Mouse (Mus musculus) lung, postnatal 0 days (tissue): ENCODE measurements around the gene Midn. TPM values are rescaled to one million over a fixed set of nuclear protein-coding genes. Genes with fewer than 3 reads are reported as not detected.
A peak's percentile ranks its signal among the peaks of the same experiment; 100 is the strongest.

ENCODE experiments used
- ATAC-seq: fragments of 200-750 bp; cut with Nextera tagmentation; 2 replicates; pipeline ENCODE4 v1.8.0; 2017; ENCODE audit warnings: moderate library complexity
- DNase-seq: peaks from one replicate; pipeline ENCODE4 v3.0.0-alpha.2; 2016; ENCODE audit warnings: low spot score
- H3K27ac ChIP-seq: fragments of 300-500 bp; sonication (generic); 2 replicates; pipeline ENCODE4 v1.5.1; 2014; ENCODE audit warnings: antibody characterized with exemption, mild to moderate bottlenecking, low read length, mixed read lengths
- H3K27me3 ChIP-seq: fragments of 300-500 bp; sonication (generic); replicated peaks from 2 replicates; pipeline ENCODE4 v1.6.1; 2014; ENCODE audit warnings: low read length, mixed read lengths; ENCODE audit not compliant: insufficient read depth
- H3K36me3 ChIP-seq: fragments of 300-500 bp; sonication (generic); 2 replicates; pipeline ENCODE4 v1.6.1; 2014; ENCODE audit warnings: low read length, mixed read lengths; ENCODE audit not compliant: insufficient read depth
- H3K4me1 ChIP-seq: fragments of 300-500 bp; sonication (generic); 2 replicates; pipeline ENCODE4 v1.6.1; 2014; ENCODE audit warnings: antibody characterized with exemption, low read depth, low read length, mixed read lengths; ENCODE audit not compliant: insufficient read depth
- H3K4me2 ChIP-seq: fragments of 300-500 bp; sonication (generic); replicated peaks from 2 replicates; pipeline ENCODE4 v1.6.1; 2014; ENCODE audit warnings: low read depth, mild to moderate bottlenecking, low read length, moderate library complexity, mixed read lengths
- H3K4me3 ChIP-seq: fragments of 300-500 bp; sonication (generic); 2 replicates; pipeline ENCODE4 v1.5.1; 2014; ENCODE audit warnings: low read depth, low read length
- H3K9ac ChIP-seq: fragments of 300-500 bp; sonication (generic); replicated peaks from 2 replicates; pipeline ENCODE4 v1.6.1; 2014; ENCODE audit warnings: low read depth, mild to moderate bottlenecking
- H3K9me3 ChIP-seq: fragments of 300-500 bp; sonication (generic); 2 replicates; pipeline ENCODE4 v1.6.1; 2016; ENCODE audit warnings: low read length, mixed read lengths
- CTCF ChIP-seq: IDR thresholded peaks from 2 replicates; pipeline ENCODE4 v1.5.1; 2016; ENCODE audit warnings: antibody characterized with exemption, mild to moderate bottlenecking
- EP300 ChIP-seq: IDR thresholded peaks from 2 replicates; pipeline ENCODE4 v1.6.1; 2016; ENCODE audit warnings: antibody characterized with exemption, mild to moderate bottlenecking, control low read depth
- WGBS: fragments of 180-500 bp; shearing (Covaris S2); extraction: QIAGEN DNeasy Blood & Tissue Kit; methylation state at CpG from one replicate; pipeline ENCODE4 v1.1.7; 2014; 5-methylcytosine and 5-hydroxymethylcytosine counted together
- polyA plus RNA-seq: library from polyadenylated mRNA; unstranded; fragments of >200 nt; fragmentation: Nextera tagmentation; extraction: Ambion mirVana; gene quantifications from 2 replicates; pipeline ENCODE4 v1.2.1, GENCODE M21; 2015

Midn gene
- 13.2 and 14.2 TPM in 2 replicates for polyA plus RNA-seq

DNA sequence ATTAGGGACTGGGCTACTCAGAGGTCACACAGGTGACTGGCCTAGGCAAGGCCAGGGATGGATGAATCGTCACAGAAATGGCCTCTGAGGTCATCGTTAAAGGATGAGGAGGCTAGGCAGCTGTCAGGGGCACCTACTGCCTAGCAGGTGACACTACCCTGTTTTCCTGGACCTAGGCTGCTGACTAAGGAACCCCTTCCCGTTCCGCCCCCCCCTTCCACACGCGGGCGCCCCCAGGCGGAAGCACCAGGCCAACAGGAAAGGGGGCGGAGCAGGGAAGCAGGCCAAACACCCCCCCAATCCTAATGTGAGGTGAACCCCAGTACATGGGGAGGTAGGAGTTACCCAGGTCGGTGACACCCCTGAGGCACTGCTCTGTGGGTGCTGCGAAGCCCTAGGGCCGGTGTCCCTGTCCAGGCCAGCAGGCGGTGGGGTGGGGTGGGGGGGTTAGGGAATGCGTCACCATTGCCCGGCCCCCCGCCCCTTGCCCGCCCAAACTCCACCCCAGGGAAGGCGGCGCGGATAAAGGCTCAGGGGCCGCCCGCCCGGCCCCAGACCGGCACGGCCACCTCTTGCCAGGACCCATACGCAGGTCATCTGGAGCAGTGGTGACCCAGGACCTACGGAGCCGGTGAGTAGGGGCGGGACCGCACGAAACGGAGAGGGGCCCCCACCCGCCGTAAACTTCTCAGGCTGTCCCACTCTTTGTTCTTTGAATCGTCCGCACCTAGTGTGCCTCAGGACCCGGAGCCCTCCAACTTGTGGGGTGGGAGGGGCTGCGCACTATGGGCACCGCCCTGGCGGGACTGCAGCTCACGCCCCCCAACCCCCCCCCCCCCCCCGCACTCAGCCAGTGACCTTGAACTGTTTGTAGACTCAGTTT is at the start of gene Midn:
Gene Midn, plus strand, starts transcription at position 554 of the 883 bp plus-strand sequence.
- no peaks in the 10 kb centered on the region for H3K9me3 ChIP-seq
- H3K36me3 ChIP-seq: peaks cover 6% of the 10 kb centered on the region; the same call in 1 of the 2 replicates
- peak within 1 kb of the TSS; percentile 100 for H3K27ac ChIP-seq
- peak within 1 kb of the TSS; percentile 90 for H3K4me2 ChIP-seq
- no peaks in the 10 kb centered on the region for H3K27me3 ChIP-seq
- peak within 1 kb of the TSS; percentile 83 for H3K9ac ChIP-seq
- ATAC-seq (peak; percentile 56), DNase-seq (peak; percentile 89)
- under 1% methylated on average over 30 of the region's 42 CpGs for WGBS
- TF ChIP-seq CTCF (peak; percentile 74), EP300 (peak; percentile 72)
- H3K4me3 ChIP-seq: peak within 1 kb of the TSS; percentile 85
- H3K4me1 ChIP-seq: peaks cover 23% of the 10 kb centered on the region

DNA sequence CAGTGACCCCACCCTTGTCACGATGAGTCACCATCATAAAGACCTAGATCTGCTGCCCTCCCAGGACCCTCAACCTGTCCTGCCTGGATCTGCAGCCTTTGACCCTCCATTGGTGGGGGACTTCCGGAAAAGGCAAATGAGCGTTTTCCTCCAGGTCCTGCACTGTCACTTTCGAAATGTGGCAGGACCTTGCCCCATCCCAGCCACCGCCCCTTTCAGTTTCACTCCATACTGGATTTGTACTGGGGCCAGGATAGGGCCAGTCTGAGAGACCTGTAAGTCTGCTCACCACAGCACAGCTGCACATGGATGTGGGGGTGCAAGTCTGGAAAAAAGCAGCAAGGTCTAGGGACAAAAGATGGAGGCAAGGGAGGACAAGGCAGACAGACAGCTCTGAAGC is 49.4 kb upstream of the Midn start:
- Histone ChIP-seq H3K27ac (peak overlapping the region; percentile 43; the same call in 1 of the 2 replicates), H3K9me3 (no peaks in the 10 kb centered on the region), H3K4me2 (no peak overlapping the region), H3K36me3 (no peaks in the 10 kb centered on the region), H3K4me1 (peaks cover 40% of the 10 kb centered on the region), H3K27me3 (no peaks in the 10 kb centered on the region), H3K4me3 (no peak overlapping the region), H3K9ac (no peak overlapping the region)
- TF ChIP-seq CTCF (no peak), EP300 (no peak)
- ATAC-seq (no peak), DNase-seq (no peak)
- WGBS: 72% methylated on average over 5 of the region's 5 CpGs

DNA sequence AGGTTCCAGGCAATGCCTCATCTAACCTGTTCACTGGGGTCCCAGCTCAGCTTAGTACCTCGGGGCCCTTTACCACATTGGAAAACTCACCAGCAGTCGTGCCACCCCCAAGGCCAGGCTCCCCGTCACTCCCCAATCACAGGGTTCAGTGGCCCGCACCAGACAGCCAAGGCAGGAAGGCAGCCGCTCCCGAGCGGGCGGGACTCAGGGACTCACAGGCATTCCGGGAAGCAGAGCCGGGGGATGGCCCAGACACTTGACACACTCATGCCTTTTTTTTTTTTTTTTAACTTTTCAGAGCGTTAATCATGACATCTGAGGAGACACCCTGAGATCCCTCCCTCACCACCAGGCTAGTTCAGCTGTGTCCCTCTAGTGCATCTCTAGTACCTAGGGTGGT is 47.1 kb upstream of the Midn start:
- 0 out of 2 replicates have a peak overlapping the region, but pooled peaks have one; percentile 96 for H3K9ac ChIP-seq

DNA sequence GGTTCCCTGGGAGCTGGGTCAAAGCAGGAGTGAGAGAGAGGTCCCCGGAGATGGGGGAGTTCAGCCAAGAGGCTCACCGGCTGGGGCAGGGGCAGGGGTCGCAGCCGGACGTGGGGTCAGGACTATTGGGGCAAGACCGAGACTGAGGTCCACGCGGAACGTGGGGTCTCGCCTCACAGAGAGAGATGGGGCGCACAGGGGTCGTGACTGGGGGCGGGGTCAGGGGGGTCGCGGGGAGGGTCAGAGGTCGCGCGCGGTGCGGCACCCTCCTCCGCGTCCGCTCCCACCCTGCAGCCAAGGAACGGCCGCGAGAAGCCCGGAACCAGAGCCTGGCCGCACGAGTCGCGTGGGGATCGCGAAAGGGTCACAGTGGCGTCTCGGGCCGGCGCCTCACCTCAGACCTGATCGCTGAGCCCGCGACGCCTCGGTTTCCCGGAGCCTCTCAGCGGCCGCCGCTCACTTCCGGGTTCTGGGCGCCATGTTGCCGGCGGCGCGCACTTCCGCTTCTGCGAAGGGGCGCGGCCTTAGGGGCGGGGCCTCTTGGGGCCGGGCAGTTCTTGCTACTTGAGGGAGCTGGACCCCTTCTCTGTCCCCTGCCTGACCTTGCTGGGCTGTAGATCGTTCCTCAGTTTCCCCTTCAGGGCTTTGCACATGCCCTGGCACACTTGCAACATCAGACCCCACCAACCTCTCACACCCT is 45.7 kb upstream of the Midn start:
- peak; percentile 86 for ATAC-seq
- H3K4me2 ChIP-seq: peak overlapping the region; percentile 97
- under 1% methylated on average over 32 of the region's 59 CpGs for WGBS
- peaks cover 25% of the 10 kb centered on the region; the same call in 1 of the 2 replicates for H3K4me1 ChIP-seq
- peak overlapping the region; percentile 96 for H3K9ac ChIP-seq
- peak overlapping the region; percentile 85 for H3K27ac ChIP-seq
- no peaks in the 10 kb centered on the region for H3K9me3 ChIP-seq
- H3K27me3 ChIP-seq: no peaks in the 10 kb centered on the region
- no peaks in the 10 kb centered on the region for H3K36me3 ChIP-seq
- peak; percentile 91 for DNase-seq
- H3K4me3 ChIP-seq: peak overlapping the region; percentile 95
- TF ChIP-seq CTCF (no peak), EP300 (no peak)

More for the DNA sequence above, 47.1 kb upstream of the Midn start:
- 31% methylated on average over 11 of the region's 11 CpGs for WGBS
- Histone ChIP-seq H3K27me3 (no peaks in the 10 kb centered on the region), H3K4me3 (peak overlapping the region; percentile 95; the same call in 1 of the 2 replicates), H3K36me3 (no peaks in the 10 kb centered on the region), H3K27ac (peak overlapping the region; percentile 85), H3K4me2 (peak overlapping the region; percentile 97), H3K4me1 (peaks cover 38% of the 10 kb centered on the region), H3K9me3 (no peaks in the 10 kb centered on the region)
- ATAC-seq (peak; percentile 52), DNase-seq (peak; percentile 71)
- TF ChIP-seq EP300 (peak; percentile 20; the same call in 1 of the 2 replicates), CTCF (no peak)

DNA sequence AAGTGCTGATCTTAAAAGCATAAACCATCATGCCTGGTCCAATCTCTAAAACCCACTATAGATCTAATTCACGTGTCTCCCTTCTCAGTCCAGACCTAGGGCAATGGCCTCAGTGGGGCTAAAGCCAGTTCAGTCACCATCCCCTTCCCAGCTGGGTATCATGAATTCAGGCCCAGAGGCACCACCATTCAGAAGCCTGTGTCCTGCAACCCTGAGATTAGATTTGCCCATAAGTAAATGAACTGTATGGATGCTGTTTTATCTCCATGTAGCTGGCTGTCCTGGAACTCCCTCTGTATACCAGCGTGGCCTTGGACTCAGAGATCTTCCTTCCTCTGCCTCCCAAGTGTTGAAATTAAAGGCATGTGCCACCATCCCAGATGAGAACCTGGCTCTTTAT is 45.0 kb upstream of the Midn start:
- no peak overlapping the region; the same call in 1 of the 2 replicates for H3K4me2 ChIP-seq
- H3K4me3 ChIP-seq: no peak overlapping the region
- H3K9me3 ChIP-seq: no peaks in the 10 kb centered on the region
- peak overlapping the region; percentile 85; the same call in 1 of the 2 replicates for H3K27ac ChIP-seq
- no peaks in the 10 kb centered on the region for H3K36me3 ChIP-seq
- no peaks in the 10 kb centered on the region for H3K27me3 ChIP-seq
- peaks cover 21% of the 10 kb centered on the region; the same call in 1 of the 2 replicates for H3K4me1 ChIP-seq
- DNase-seq (no peak), ATAC-seq (no peak)
- peak overlapping the region; percentile 96; the same call in 1 of the 2 replicates for H3K9ac ChIP-seq
- no peak for TF ChIP-seq EP300
- TF ChIP-seq CTCF: no peak
- 79% methylated on average over 2 of the region's 2 CpGs for WGBS

DNA sequence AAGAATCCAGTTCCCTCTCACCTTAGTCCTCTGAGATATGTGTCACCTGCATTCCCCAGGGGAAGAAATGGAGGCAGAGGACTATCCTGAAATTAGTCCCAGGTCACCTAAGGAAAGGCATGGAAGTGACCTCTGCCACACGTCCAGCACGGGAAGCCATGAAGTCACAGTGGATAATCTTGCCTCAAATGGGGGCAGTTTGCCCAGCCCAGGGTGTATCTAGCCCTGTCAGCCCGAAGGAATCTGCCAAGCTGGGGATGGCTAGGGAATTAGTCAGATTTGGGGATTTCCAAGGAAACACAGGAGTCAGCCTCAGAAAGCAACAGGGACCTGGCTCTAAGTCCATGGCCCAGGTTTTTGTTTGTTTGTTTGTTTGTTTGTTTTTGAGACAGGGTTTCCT is 43.9 kb upstream of the Midn start:
- H3K36me3 ChIP-seq: no peaks in the 10 kb centered on the region
- no peak for TF ChIP-seq CTCF
- H3K9ac ChIP-seq: no peak overlapping the region
- no peak overlapping the region for H3K4me3 ChIP-seq
- no peaks in the 10 kb centered on the region for H3K9me3 ChIP-seq
- ATAC-seq (no peak), DNase-seq (no peak)
- H3K27me3 ChIP-seq: no peaks in the 10 kb centered on the region
- H3K4me1 ChIP-seq: peaks cover 18% of the 10 kb centered on the region; the same call in 1 of the 2 replicates
- H3K27ac ChIP-seq: no peak overlapping the region
- WGBS: 88% methylated on average over 3 of the region's 3 CpGs
- H3K4me2 ChIP-seq: no peak overlapping the region
